Mouse (Mus musculus) cerebellum, postnatal 36 days (tissue): ENCODE results near the gene Rpl9-ps6.

ENCODE experiments used
- DNase-seq, 2 experiments: peaks; one replicate each; pipeline ENCODE4 v3.0.0; 2021 to 2022; ENCODE audit warnings: mixed read lengths in 2 of 2

The Rpl9-ps6 gene

GRCm38 (mm10) chr19:32466478-32466877 lies at the start of gene Rpl9-ps6:
Gene Rpl9-ps6, minus strand, starts transcription at chr19:32466578.
- no peak for DNase-seq

- no peak for DNase-seq
Measured at GRCm38 (mm10) chr19:32512518-32512917, 46.1 kb upstream of the Rpl9-ps6 start.

DNA sequence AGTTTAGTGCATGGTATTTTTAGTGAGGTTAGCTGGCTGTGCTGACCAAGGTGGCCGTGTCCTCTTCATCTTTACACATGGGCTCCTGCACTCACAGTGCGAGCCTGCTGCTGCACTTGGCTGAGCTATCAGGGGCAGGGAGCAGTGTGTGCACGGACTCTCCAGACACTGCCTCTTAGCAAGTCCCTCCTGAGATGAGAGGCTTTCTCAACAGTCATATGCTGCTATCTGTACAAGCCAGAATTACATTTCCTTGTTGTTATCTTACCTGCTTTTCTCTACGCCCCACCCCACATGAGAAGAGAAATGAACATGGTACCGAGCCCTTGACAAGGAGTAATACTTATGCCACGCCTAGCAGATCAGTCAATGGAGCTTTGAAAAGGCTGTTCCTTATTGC lies 44.6 kb upstream of the Rpl9-ps6 start:
- DNase-seq: no peak

GRCm38 (mm10) chr19:32510267-32510666 lies 43.9 kb upstream of the Rpl9-ps6 start:
- DNase-seq: no peak

- no peak for DNase-seq
Measured at GRCm38 (mm10) chr19:32507526-32507925, 41.1 kb upstream of the Rpl9-ps6 start.

GRCm38 (mm10) chr19:32507100-32507499 lies 40.7 kb upstream of the Rpl9-ps6 start:
- no peak for DNase-seq

- DNase-seq: no peak
Measured at GRCm38 (mm10) chr19:32506514-32506913, 40.1 kb upstream of the Rpl9-ps6 start.

GRCm38 (mm10) chr19:32506081-32506480 lies 39.7 kb upstream of the Rpl9-ps6 start:
- no peak for DNase-seq

DNA sequence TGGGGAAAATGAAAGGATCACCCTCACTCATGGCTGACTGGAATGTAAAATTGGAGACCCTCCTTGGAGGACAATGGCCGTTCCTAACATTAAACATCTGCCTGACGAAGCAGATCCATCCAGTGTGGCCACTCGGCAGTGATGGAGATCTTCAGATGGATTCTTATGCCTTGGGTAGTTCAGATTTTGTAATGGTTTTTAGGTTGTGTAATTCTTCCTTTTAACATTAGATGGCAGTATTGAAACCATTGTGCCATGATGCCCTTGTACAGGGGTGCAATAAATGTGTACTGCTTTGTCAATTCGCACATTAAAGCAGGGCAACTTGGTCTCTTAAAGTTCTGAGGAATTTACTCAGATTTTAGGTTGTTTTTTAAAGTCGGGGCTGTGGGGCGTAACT lies 35.0 kb upstream of the Rpl9-ps6 start:
- DNase-seq: no peak

DNA sequence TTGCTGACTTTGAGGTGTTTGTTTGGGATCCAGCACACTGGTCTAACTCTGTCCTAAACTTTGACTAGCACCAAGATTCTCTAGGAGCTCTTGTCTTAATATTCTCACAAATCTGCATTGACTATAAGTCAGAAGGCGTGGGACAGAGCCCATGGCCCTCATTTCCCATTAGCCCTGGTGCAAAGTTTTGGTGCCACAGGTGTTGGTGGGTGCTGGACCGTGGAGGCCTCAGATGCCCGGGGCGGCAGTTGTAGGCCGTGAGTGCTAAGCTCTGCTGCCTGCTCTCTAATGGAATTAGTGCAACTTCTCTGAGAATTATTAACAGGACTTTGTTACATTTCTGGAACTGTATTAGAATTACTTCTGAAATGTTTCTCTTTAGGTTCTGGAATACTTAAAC lies 31.6 kb upstream of the Rpl9-ps6 start:
- DNase-seq: no peak

- no peak for DNase-seq
Measured at GRCm38 (mm10) chr19:32497411-32497810, 31.0 kb upstream of the Rpl9-ps6 start.

GRCm38 (mm10) chr19:32495034-32495433 lies 28.7 kb upstream of the Rpl9-ps6 start:
- no peak for DNase-seq

- DNase-seq: no peak
Measured at GRCm38 (mm10) chr19:32494611-32495010, 28.2 kb upstream of the Rpl9-ps6 start.

- no peak for DNase-seq
Measured at GRCm38 (mm10) chr19:32493471-32493870, 27.1 kb upstream of the Rpl9-ps6 start.

- no peak for DNase-seq
Measured at GRCm38 (mm10) chr19:32492981-32493380, 26.6 kb upstream of the Rpl9-ps6 start.

DNA sequence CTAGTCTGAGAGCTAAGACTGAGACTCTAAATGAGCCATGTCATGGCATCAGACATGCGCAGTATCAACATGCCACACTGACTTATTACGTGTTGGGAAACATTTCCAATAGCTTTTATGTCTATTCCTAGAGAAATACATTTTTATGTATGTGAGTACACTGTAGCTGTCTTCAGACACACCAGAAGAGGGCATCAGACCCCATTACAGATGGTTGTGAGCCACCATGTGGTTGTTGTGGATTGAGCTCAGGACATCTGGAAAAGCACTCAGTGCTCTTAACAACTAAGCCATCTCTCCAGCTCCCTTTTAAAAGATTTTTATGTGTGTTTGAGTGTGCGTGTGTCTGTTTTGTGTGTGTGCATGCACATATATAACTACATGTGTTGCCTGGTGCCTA lies 26.0 kb upstream of the Rpl9-ps6 start:
- DNase-seq: no peak

- no peak for DNase-seq
Measured at GRCm38 (mm10) chr19:32490976-32491375, 24.6 kb upstream of the Rpl9-ps6 start.

GRCm38 (mm10) chr19:32489166-32489895 lies 23.0 kb upstream of the Rpl9-ps6 start:
- no peak for DNase-seq

GRCm38 (mm10) chr19:32487595-32488255 lies 21.3 kb upstream of the Rpl9-ps6 start:
- DNase-seq: no peak

- peak; percentile 49 to 51 for DNase-seq
Measured at GRCm38 (mm10) chr19:32486106-32486724, 19.8 kb upstream of the Rpl9-ps6 start.

GRCm38 (mm10) chr19:32485681-32486105 lies 19.3 kb upstream of the Rpl9-ps6 start, which contains the start of gene Minpp1:
Gene Minpp1, plus strand, starts transcription at chr19:32485769.
- DNase-seq: peak; percentile 82 to 85

DNA sequence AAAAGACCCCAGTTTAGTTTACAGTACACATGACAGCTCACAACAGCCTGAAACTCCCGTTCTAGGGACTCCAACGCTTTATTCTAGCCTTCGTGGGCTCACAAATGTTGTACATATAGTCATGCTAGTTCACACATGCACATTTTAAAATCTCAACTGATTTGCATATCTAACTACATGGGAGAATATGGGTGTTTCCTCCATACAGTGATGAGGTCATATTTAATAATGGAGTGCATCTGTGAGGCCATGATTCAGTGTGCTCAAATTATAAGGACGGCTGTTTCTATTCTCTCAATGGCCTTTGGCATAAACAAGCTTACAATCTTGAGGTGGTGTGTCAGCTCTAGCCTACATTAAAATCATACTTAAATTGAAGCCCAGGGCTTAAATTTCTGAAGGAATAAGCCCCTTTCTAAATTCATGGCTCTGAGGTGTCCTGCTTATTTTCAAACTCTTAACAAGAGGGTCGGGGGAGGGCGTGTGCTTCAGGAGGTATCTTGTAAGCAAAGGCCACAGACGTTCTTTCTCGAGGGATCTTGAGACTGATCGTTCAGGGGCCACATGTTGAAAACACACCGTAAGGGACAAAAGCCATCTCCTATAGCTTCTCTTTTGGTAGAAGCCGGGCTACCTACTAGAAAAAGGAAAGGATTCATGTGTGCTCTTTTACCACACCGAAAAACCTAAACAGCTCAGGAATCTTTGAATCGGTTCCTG lies 18.7 kb upstream of the Rpl9-ps6 start:
- no peak for DNase-seq

DNA sequence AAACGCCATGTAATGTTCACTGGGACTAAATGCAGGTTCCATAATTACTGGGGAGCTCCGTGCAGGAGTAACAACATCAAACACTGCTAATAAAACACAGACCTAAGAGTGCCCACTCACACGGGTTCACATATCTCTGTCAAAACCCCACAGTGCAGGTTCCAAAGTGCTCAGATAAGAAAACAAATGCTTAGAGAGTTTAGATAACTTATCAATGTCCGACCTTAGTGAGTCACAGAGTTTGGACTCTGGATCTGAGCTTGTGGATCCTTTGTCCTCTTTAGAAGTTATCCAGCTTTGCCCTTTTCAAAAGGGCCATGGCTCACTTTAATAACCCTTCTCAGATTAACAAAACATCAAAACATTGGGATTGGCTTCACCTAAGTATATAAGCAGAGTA lies 15.1 kb upstream of the Rpl9-ps6 start:
- no peak for DNase-seq
